Comparison of ENCODE assay signal across 9 mouse cellular contexts in genomic region chr6:51059923-51060847, GRCm38 (mm10).
DNase-seq lines count a peak whose midpoint lies in the region; ATAC-seq lines count a peak whose summit lies in the region.
"Had no signal": no experiment of that assay in that cellular context is flagged by ENCODE, and none has a peak within 500 bp of the region (broad histone marks: within the 10 kb centered on the region; RNA-seq: fewer than 3 reads in every experiment).

No protein-coding gene starts in this region.

- H3K9me3 ChIP-seq in midbrain, embryonic 12.5 days, result no peaks in the 10 kb centered on the region
- no peaks in the 10 kb centered on the region for H3K9me3 ChIP-seq in midbrain, embryonic 16.5 days (replicated peaks; ENCODE audit: control insufficient read depth, low read length, poor library complexity, severe bottlenecking)
- H3K9me3 ChIP-seq in embryonic facial prominence, embryonic 10.5 days, result no peaks in the 10 kb centered on the region

- H3K27me3 ChIP-seq in midbrain, embryonic 12.5 days, result no peaks in the 10 kb centered on the region
- no peaks in the 10 kb centered on the region for H3K27me3 ChIP-seq in midbrain, embryonic 16.5 days (ENCODE audit: control insufficient read depth, insufficient read depth, low read depth, low read length)
- H3K27me3 ChIP-seq in embryonic facial prominence, embryonic 10.5 days (replicated peaks; ENCODE audit: low read depth, poor library complexity, severe bottlenecking), result no peaks in the 10 kb centered on the region

- no peak overlapping the region for H3K4me2 ChIP-seq in midbrain, embryonic 12.5 days (replicated peaks)
- H3K4me2 ChIP-seq in midbrain, embryonic 16.5 days (ENCODE audit: low read length), result no peak overlapping the region

- no peak overlapping the region for H3K9ac ChIP-seq in midbrain, embryonic 12.5 days (replicated peaks)
- no peak overlapping the region for H3K9ac ChIP-seq in midbrain, embryonic 16.5 days (ENCODE audit: low read depth, low read length)

- ATAC-seq in midbrain, embryonic 12.5 days (ENCODE audit: low FRiP score, low read depth), result no peak
- no peak for ATAC-seq in midbrain, embryonic 16.5 days
- ATAC-seq: intestine, postnatal 0 days had no signal

- no peaks in the 10 kb centered on the region for H3K36me3 ChIP-seq in midbrain, embryonic 12.5 days
- H3K36me3 ChIP-seq in midbrain, embryonic 16.5 days (ENCODE audit: control insufficient read depth, insufficient read depth, low read length), result no peaks in the 10 kb centered on the region
- no peaks in the 10 kb centered on the region for H3K36me3 ChIP-seq in embryonic facial prominence, embryonic 10.5 days (replicated peaks)

- peak; percentile 54 for DNase-seq in embryonic facial prominence, embryonic 10.5 days (ENCODE audit: low spot score)
- peak; percentile 89 for DNase-seq in induced T-regulatory cell, adult 2 months (ENCODE audit: low read depth)
- DNase-seq in spleen, postnatal 36 days (ENCODE audit: low spot score in 2 of 2), result no peak
- DNase-seq in right cerebral cortex, postnatal 36 days (ENCODE audit: low spot score in 2 of 2), result no peak
- DNase-seq in cerebellum, adult 11 months, result no peak
- DNase-seq: thymus, postnatal 25 days had no signal

- H3K27ac ChIP-seq in midbrain, embryonic 12.5 days (replicated peaks), result peak overlapping the region; percentile 46
- no peak overlapping the region for H3K27ac ChIP-seq in midbrain, embryonic 16.5 days (ENCODE audit: low read length)
- H3K27ac ChIP-seq in embryonic facial prominence, embryonic 10.5 days (replicated peaks), result peak overlapping the region; percentile 78

- 53% methylated on average over 7 of the region's 7 CpGs for WGBS in midbrain, embryonic 12.5 days
- WGBS in midbrain, embryonic 16.5 days, result 53% methylated on average over 7 of the region's 7 CpGs
- 51% methylated on average over 7 of the region's 7 CpGs for WGBS in embryonic facial prominence, embryonic 10.5 days

- no peak overlapping the region for H3K4me3 ChIP-seq in midbrain, embryonic 12.5 days
- H3K4me3 ChIP-seq in midbrain, embryonic 16.5 days (ENCODE audit: low read depth, low read length), result no peak overlapping the region
- no peak overlapping the region for H3K4me3 ChIP-seq in embryonic facial prominence, embryonic 10.5 days

- peaks cover 45% of the 10 kb centered on the region for H3K4me1 ChIP-seq in midbrain, embryonic 12.5 days
- H3K4me1 ChIP-seq in midbrain, embryonic 16.5 days (ENCODE audit: control insufficient read depth, insufficient read depth, low read length), result peaks cover 8% of the 10 kb centered on the region; the same call in 1 of the 2 replicates
- H3K4me1 ChIP-seq in embryonic facial prominence, embryonic 10.5 days, result peaks cover 71% of the 10 kb centered on the region

Comparison
In these comparisons a context has a peak if more than half of its experiments do, and no peak if none do; other contexts are left out.
1. DNase-seq: peak in embryonic facial prominence, embryonic 10.5 days (single experiment) and induced T-regulatory cell, adult 2 months (single experiment); none in spleen, postnatal 36 days (0 of 2), right cerebral cortex, postnatal 36 days (0 of 2) and cerebellum, adult 11 months (single experiment).